In the genomic region with DNA sequence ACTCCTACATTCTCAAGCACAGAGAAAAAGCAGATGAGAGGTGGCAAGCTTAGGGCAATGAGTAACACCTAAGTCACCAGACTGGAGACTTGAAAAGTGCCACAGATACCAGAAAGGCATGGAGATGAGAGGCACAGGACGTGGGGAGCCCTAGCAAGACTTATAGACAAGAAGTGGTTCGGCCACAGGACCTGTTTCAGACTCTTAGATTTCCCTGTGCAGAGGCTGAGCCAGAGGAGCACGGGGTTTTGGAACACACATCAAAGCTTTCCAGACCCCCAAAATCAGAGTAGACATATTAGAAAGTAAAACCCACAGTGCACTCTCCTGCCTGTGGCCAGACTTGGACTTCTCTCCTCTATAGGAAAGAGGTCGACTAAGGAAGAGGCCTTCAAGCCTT, we compare ENCODE assay signal across 8 mouse cellular contexts. TPM values are rescaled to one million over a fixed set of nuclear protein-coding genes. Genes with fewer than 3 reads are reported as not detected.
A peak's percentile ranks its signal among the peaks of the same experiment; 100 is the strongest.
DNase-seq lines count a peak whose midpoint lies in the region; TF ChIP-seq lines count a peak whose summit lies in the region.
"Not testable (repeated sequence)": the region's sequence is repeated elsewhere in the genome, so short reads cannot be mapped to it uniquely, and the experiment has no call there.

No protein-coding gene starts in this region.

- not testable (repeated sequence) for TF ChIP-seq CTCF in left cerebral cortex, adult 2 months (IDR thresholded peaks at IDR 0.05)

- H3K4me3 ChIP-seq in left cerebral cortex, adult 2 months, result not testable (repeated sequence)

- H3K27ac ChIP-seq in left cerebral cortex, adult 2 months, result not testable (repeated sequence)

- intact Hi-C loops in left cerebral cortex, adult 2 months (cut with DNase I), result not testable (repeated sequence)

- peak; percentile 82 to 87 for DNase-seq in CD8-positive naive resting alpha-beta T cell, adult 2 months (ENCODE audit: low read depth in 2 of 2, low spot score in 2 of 2)
- DNase-seq in cerebellum, adult 18-20 months, result peak; percentile 35 to 56
- peak; percentile 83 to 90 for DNase-seq in gastrocnemius, adult 8-10 months (ENCODE audit: low spot score in 2 of 2)
- DNase-seq in kidney, adult 11 months, result peak; percentile 71
- peak; percentile 78 for DNase-seq in left cerebral cortex, adult 2 months (ENCODE audit: extremely low spot score in 1 of 2, low spot score in 2 of 2)
- DNase-seq in lung, postnatal 4 days, result peak; percentile 79
- peak; percentile 73 for DNase-seq in right cerebral cortex, postnatal 25 days
- peak; percentile 82 to 88 for DNase-seq in urinary bladder, adult 18-20 months (ENCODE audit: low spot score in 2 of 2)

RNA-seq across cellular contexts. Expression of gene Sfi1, which starts 12.0 kb away (rescaled TPM):
- total RNA-seq in gastrocnemius, adult 8-10 months (2022), result 10 to 100 TPM in 2 of 4 experiments, 1 to 10 TPM in 2; 7.8 to 12.1 (median 9.6) TPM
- total RNA-seq in left cerebral cortex, adult 2 months (2021), result 10 to 100 TPM; 73.5 to 78.7 TPM

RNA-seq across cellular contexts. Expression of gene Eif4enif1, which starts 20.9 kb away (rescaled TPM):
- total RNA-seq in gastrocnemius, adult 8-10 months (2022), result 10 to 100 TPM; 27.6 to 39.3 (median 31.4) TPM
- 10 to 100 TPM; 71.1 to 72.6 TPM for total RNA-seq in left cerebral cortex, adult 2 months (2021)

Comparison
In these comparisons a context has a peak if more than half of its experiments do, and no peak if none do; other contexts are left out.
1. RNA of gene Sfi1, which starts 12.0 kb away (total RNA-seq): 73.5 to 78.7 TPM in left cerebral cortex, adult 2 months; 7.8 to 12.1 TPM in gastrocnemius, adult 8-10 months; every median in the first group is over 4 times any median in the second.
2. Peak in every context shown above with its lines, with median percentiles within 50 percentile points of each other: DNase-seq.